ENCODE assay signal across 7 mouse cellular contexts in genomic region chr3:107559183-107559582, GRCm38 (mm10). TPM values are rescaled to one million over a fixed set of nuclear protein-coding genes. Genes with fewer than 3 reads are reported as not detected.
DNase-seq lines count a peak whose midpoint lies in the region; ATAC-seq lines count a peak whose summit lies in the region.

No protein-coding gene starts in this region.

- WGBS in hindbrain, embryonic 12.5 days: 25% methylated on average over 3 of the region's 3 CpGs

- peak; percentile 51 for ATAC-seq in hindbrain, embryonic 12.5 days (ENCODE audit: low FRiP score)

- no peak overlapping the region for H3K4me3 ChIP-seq in hindbrain, embryonic 12.5 days

- no peaks in the 10 kb centered on the region for H3K27me3 ChIP-seq in hindbrain, embryonic 12.5 days

- no peak overlapping the region for H3K4me2 ChIP-seq in hindbrain, embryonic 12.5 days (replicated peaks)

- no peaks in the 10 kb centered on the region for H3K36me3 ChIP-seq in hindbrain, embryonic 12.5 days

- H3K9me3 ChIP-seq in hindbrain, embryonic 12.5 days (replicated peaks): no peaks in the 10 kb centered on the region

- peak; percentile 53 to 54 for DNase-seq in adrenal gland, adult 18-20 months (ENCODE audit: low spot score in 2 of 2)
- peak; percentile 78 to 85 for DNase-seq in cerebellum, postnatal 25 days
- DNase-seq in frontal cortex, postnatal 36 days (ENCODE audit: low spot score in 2 of 2): peak; percentile 38 to 69
- DNase-seq in layer of hippocampus, postnatal 36 days: peak; percentile 43 to 54
- DNase-seq in lung, postnatal 36 days: peak; percentile 64
- peak; percentile 73 to 74 for DNase-seq in right cerebral cortex, postnatal 10 days (ENCODE audit: low spot score in 2 of 2)

- H3K9ac ChIP-seq in hindbrain, embryonic 12.5 days: no peak overlapping the region

- no peak overlapping the region for H3K27ac ChIP-seq in hindbrain, embryonic 12.5 days

- peaks cover 7% of the 10 kb centered on the region for H3K4me1 ChIP-seq in hindbrain, embryonic 12.5 days

RNA-seq across cellular contexts. Expression of gene Ubl4b, which starts 4.3 kb away (rescaled TPM):
- not detected for total RNA-seq in adrenal gland, adult 18-20 months (2021)
- polyA plus RNA-seq in hindbrain, embryonic 12.5 days (2016; fragmentation: Nextera tagmentation; extraction: Ambion mirVana): not detected in 2 replicates
- total RNA-seq in layer of hippocampus, postnatal 36 days (2021): not detected

RNA-seq across cellular contexts. Expression of gene Alx3, which starts 35.6 kb away (rescaled TPM):
- total RNA-seq in adrenal gland, adult 18-20 months (2021): not detected
- polyA plus RNA-seq in hindbrain, embryonic 12.5 days (2016; fragmentation: Nextera tagmentation; extraction: Ambion mirVana): 0.40 and 0.60 TPM in 2 replicates
- total RNA-seq in layer of hippocampus, postnatal 36 days (2021): under 1 TPM; 0.33 to 0.35 TPM

RNA-seq across cellular contexts. Expression of gene Slc6a17, which starts 41.4 kb away (rescaled TPM):
- total RNA-seq in adrenal gland, adult 18-20 months (2021): 10 to 100 TPM in 1 of 2 experiments, 1 to 10 TPM in 1; 6.4 to 14.9 TPM
- 5.6 and 5.7 TPM in 2 replicates for polyA plus RNA-seq in hindbrain, embryonic 12.5 days (2016; fragmentation: Nextera tagmentation; extraction: Ambion mirVana)
- total RNA-seq in layer of hippocampus, postnatal 36 days (2021): 100 to 1,000 TPM; 286 to 289 TPM

Comparison
In these comparisons a context has a peak if more than half of its experiments do, and no peak if none do; other contexts are left out.
1. RNA of gene Slc6a17, which starts 41.4 kb away (total RNA-seq): 286 to 289 TPM in layer of hippocampus, postnatal 36 days; 6.4 to 14.9 TPM in adrenal gland, adult 18-20 months; every median in the first group is over 10 times any median in the second.
2. Peak in every context shown above with its lines, with median percentiles within 50 percentile points of each other: DNase-seq.